Mouse (Mus musculus) G1E (cell line): ENCODE data around the gene Qrfpr. TPM values are rescaled to one million over a fixed set of nuclear protein-coding genes. Genes with fewer than 3 reads are reported as not detected.

Source experiments
- ATAC-seq: 2 replicates; pipeline ENCODE4 v1.8.0; 2016; ENCODE audit warnings: mild to moderate bottlenecking; ENCODE audit not compliant: insufficient number of reproducible peaks, poor library complexity, low FRiP score, severe bottlenecking; ENCODE audit errors: extremely low read depth
- DNase-seq: peaks from one replicate; pipeline ENCODE4 v3.0.0; 2012; ENCODE audit warnings: low spot score
- H3K27me3 ChIP-seq: 2 replicates; pipeline ENCODE4 v1.6.1; 2012; ENCODE audit warnings: mild to moderate bottlenecking, low read length, inconsistent platforms; ENCODE audit not compliant: insufficient read depth
- H3K36me3 ChIP-seq: replicated peaks from 2 replicates; pipeline ENCODE3; 2012; ENCODE audit warnings: mild to moderate bottlenecking, inconsistent platforms
- H3K4me1 ChIP-seq: 2 replicates; pipeline ENCODE4 v1.6.1; 2012; ENCODE audit warnings: low read depth, low read length, inconsistent platforms, mixed read lengths; ENCODE audit not compliant: insufficient read depth
- H3K4me3 ChIP-seq: 2 replicates; pipeline ENCODE4 v1.5.1; 2012; ENCODE audit warnings: low read depth, mild to moderate bottlenecking, inconsistent platforms, low read length, moderate library complexity, mixed read lengths
- H3K9me3 ChIP-seq: replicated peaks from 2 replicates; pipeline ENCODE4 v1.6.1; 2012; ENCODE audit warnings: inconsistent platforms
- CTCF ChIP-seq: IDR thresholded peaks from 2 replicates; pipeline ENCODE4 v1.5.1; 2012; ENCODE audit warnings: low read depth, low read length, inconsistent platforms, mixed read lengths
- GATA1 ChIP-seq: IDR thresholded peaks from 2 replicates; pipeline ENCODE4 v1.6.1; 2012; ENCODE audit warnings: borderline replicate concordance, low read length, inconsistent platforms, mixed read lengths
- GATA2 ChIP-seq: IDR thresholded peaks from 2 replicates; pipeline ENCODE4 v1.6.1; 2012; ENCODE audit warnings: low read depth, low read length, inconsistent platforms, borderline replicate concordance
- POLR2AphosphoS5 ChIP-seq: IDR thresholded peaks from 2 replicates; pipeline ENCODE4 v1.6.1; 2012; ENCODE audit warnings: low read depth, low read length, inconsistent platforms; ENCODE audit not compliant: insufficient replicate concordance
- TAL1 ChIP-seq: conservative IDR thresholded peaks from 2 replicates; pipeline ENCODE4 v1.6.1; 2012; ENCODE audit warnings: low read depth, low read length, inconsistent platforms, mixed read lengths
- polyA plus RNA-seq: library from polyadenylated mRNA; stranded (reverse); fragments of >175 nt; gene quantifications from 2 replicates; pipeline ENCODE4 v1.2.3, GENCODE M21; 2012
- total RNA-seq, 2 experiments: library from RNA; stranded (forward) in 1 of 2; stranded (reverse) in 1 of 2; fragments of 200-1000 nt in 1 of 2; fragments of >200 nt in 1 of 2; fragmentation: Nextera tagmentation in 1 of 2; gene quantifications; 2 replicates each; pipeline ENCODE4 v1.2.3; 2014 to 2017

The Qrfpr gene
- total and polyA plus RNA-seq, 3 experiments = 0.22 TPM; not detected in 2

DNA sequence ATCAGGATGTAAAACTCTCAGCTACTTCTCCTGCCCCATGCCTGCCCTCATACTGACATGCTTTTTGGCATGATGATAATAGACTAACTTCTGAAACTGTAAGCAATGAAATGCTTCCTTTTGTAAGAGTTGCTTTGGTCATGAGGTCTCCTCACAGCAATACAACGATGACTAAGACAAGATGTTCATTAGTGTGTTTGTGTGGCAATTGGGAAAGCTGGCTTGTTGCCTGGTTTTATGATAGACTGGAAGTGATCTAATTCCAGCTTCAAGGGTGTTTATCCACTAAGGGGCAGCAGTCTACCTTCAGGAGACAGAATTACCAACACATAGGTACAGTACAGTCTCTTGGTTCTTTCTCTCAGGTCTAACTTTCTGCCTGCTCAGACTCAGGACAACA, 5.1 kb upstream of the Qrfpr start:
- no peaks in the 10 kb centered on the region for H3K9me3 ChIP-seq
- ATAC-seq = no peak

DNA sequence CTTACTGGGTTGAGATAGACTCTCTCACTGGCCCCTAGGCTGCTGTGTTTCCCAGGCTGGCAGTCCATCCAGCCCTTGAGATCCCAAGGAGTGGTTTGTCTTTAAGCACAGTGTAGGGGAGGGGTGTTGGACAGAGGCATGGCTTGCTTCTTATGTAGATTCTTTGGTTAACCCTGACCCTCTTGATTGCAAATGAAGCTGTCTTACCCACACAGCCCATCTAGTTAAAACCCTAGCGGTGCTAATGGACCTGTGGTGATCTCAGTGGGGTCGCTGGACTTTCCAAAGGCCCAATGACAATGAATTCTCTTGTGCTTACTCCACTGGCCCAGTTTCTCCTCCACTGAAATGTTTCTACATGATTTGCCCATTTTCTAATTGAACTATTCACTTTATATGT, 1.2 kb upstream of the Qrfpr start:
- TF ChIP-seq POLR2AphosphoS5 (no peak), GATA2 (no peak), TAL1 (no peak), CTCF (no peak), GATA1 (no peak)
- Histone ChIP-seq H3K4me3 (no peak overlapping the region), H3K36me3 (no peaks in the 10 kb centered on the region), H3K27me3 (peaks cover 7% of the 10 kb centered on the region), H3K9me3 (no peaks in the 10 kb centered on the region), H3K4me1 (no peaks in the 10 kb centered on the region)
- DNase-seq (no peak), ATAC-seq (no peak)

More for the DNA sequence above, 5.1 kb upstream of the Qrfpr start:
- H3K4me1 ChIP-seq = no peaks in the 10 kb centered on the region
- no peaks in the 10 kb centered on the region for H3K36me3 ChIP-seq
- no peak for DNase-seq
- H3K27me3 ChIP-seq = 0 out of 2 replicates have a peak, but pooled peaks cover 2% of the 10 kb centered on the region
- H3K4me3 ChIP-seq = no peak overlapping the region
- TF ChIP-seq GATA2 (no peak), TAL1 (no peak), POLR2AphosphoS5 (no peak), CTCF (no peak), GATA1 (no peak)

DNA sequence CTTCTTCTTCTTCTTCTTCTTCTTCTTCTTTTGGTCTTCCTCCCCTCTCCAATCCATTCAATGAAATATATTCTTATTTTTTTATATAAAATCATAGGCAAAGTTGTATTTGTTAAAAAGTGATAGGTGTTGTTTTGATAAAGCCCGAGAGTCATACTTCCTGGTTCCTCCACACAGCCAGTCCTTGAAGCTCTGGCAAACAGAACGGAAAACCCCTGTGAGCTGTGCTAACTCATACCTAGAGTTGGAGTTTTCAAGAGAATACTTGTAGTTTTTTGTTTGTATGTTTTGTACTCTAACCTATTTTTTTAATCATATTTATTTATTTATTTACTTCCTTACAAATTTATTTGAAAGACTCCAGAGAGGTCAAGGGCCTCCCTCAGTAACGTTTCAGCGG, 9.4 kb downstream of the Qrfpr start:
- Histone ChIP-seq H3K9me3 (no peaks in the 10 kb centered on the region), H3K4me3 (no peak overlapping the region), H3K4me1 (no peaks in the 10 kb centered on the region), H3K27me3 (peaks cover 8% of the 10 kb centered on the region), H3K36me3 (no peaks in the 10 kb centered on the region)
- DNase-seq = no peak
- no peak for ATAC-seq
- TF ChIP-seq POLR2AphosphoS5 (no peak), TAL1 (no peak), GATA1 (no peak), GATA2 (no peak), CTCF (no peak)

DNA sequence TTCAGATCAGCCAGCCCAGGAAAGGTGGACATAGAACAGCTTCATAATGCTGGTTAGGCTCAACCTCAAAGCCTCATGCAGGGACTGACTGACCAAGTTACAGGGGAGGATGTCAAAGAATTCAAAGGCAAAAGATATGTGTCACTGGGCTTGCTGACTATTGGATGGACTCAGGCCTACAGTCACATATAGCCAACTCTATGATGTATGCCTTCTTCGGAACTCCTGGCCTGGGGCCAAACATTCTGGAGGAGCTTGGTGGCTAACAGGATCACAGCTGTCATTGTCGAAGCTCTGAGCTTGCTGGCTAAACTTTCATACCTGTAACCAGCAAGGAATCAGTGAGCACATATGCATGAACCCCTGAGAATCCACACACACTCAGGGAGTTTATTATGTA, 11.2 kb downstream of the Qrfpr start:
- H3K27me3 ChIP-seq = peaks cover 8% of the 10 kb centered on the region
- ATAC-seq (no peak), DNase-seq (no peak)
- no peaks in the 10 kb centered on the region for H3K9me3 ChIP-seq
- no peaks in the 10 kb centered on the region for H3K36me3 ChIP-seq
- H3K4me1 ChIP-seq = no peaks in the 10 kb centered on the region
- no peak overlapping the region for H3K4me3 ChIP-seq
- TF ChIP-seq POLR2AphosphoS5 (no peak), GATA2 (no peak), CTCF (no peak), GATA1 (no peak), TAL1 (no peak)

DNA sequence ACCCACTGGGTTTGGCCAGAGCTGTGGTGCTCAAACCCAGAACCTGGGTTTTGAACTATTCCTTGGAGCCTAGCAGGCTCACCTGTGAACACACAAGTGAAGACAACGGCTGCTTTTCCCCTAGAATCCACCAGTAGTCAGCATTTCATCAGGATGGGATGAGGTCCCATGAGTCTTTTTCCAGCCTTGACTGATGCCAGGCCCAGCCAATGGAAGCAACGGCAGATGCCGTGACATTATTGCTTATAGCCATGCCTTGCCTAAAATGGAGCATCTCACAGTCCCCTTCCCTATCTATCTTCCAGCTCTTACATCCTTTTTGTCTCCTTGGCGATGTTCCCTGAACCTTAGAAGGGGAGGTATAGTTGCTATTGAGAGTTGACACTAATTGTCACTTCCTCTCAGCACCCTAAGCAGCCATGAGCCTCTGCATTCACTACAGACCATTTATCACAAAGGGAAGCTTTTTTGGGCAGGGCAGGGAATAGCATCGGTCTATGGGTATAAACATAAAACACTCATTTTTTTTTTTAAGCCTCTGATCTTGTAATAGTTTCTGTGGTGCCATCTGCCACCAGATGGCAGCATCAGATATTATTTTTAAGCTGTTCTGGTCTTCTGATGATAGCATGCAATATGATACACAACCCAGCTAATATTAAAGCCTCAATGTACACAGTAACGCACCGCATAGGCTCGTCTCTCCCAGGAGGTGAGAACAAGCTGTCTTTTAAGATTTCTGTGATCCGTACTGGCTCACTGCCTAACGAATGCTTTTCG, 12.1 kb downstream of the Qrfpr start:
- TF ChIP-seq GATA2 = no peak
- no peak for TF ChIP-seq TAL1
- no peak for TF ChIP-seq POLR2AphosphoS5
- TF ChIP-seq GATA1 = no peak
- no peak for TF ChIP-seq CTCF
- Histone ChIP-seq H3K4me1 (no peaks in the 10 kb centered on the region), H3K27me3 (peaks cover 8% of the 10 kb centered on the region; the same call in 1 of the 2 replicates), H3K9me3 (no peaks in the 10 kb centered on the region), H3K4me3 (no peak overlapping the region), H3K36me3 (no peaks in the 10 kb centered on the region)
- DNase-seq = no peak
- no peak for ATAC-seq

DNA sequence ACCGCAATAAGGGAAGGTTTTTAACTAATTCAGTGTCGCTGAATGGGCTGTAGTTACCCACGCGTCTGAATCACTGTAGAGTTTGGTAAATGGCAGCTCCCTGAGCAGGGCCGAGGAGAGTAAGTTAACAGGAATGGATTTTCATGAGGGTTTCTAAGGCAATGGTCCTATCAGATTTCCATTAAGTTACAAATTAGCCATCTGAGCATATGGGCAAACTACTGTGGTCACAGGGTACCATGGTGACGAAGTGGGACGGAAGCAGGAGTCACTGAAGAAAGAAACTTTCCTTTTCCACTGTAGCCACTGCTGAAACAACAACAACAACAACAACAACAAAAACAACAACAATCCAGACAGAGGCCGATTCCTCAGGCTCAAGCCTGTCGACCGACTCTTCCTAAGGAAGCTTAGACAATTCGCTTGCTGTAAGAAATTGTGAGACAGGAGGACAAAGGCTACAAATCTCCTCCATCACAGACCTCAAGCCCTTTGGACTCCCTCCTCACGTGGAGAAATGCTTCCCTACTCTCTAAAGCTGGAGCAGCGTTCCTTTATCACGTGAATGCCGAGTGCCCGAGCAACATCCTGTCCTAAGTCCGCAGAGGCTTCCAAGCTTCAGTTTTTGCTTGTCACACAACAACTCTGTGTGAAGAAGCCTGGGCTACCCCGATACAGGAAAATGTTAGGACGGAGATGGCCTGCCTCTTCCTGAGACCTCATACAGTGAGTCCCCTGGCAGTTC, 14.4 kb downstream of the Qrfpr start:
- TF ChIP-seq POLR2AphosphoS5 (no peak), TAL1 (no peak), GATA1 (no peak), CTCF (no peak), GATA2 (no peak)
- ATAC-seq = no peak
- no peaks in the 10 kb centered on the region for H3K4me1 ChIP-seq

More for the DNA sequence above, 14.4 kb downstream of the Qrfpr start:
- no peak for DNase-seq
- H3K27me3 ChIP-seq = peaks cover 4% of the 10 kb centered on the region; the same call in 1 of the 2 replicates
- H3K9me3 ChIP-seq = no peaks in the 10 kb centered on the region
- H3K4me3 ChIP-seq = no peak overlapping the region
- H3K36me3 ChIP-seq = no peaks in the 10 kb centered on the region
